Mouse (Mus musculus) heart, adult 2 months (tissue): ENCODE results near the gene Sept10.

Source experiments
- CTCF ChIP-seq: fragments of 200-600 bp; IDR thresholded peaks from 2 replicates; pipeline ENCODE4 v1.8.1; 2022; ENCODE audit warnings: antibody characterized with exemption, mild to moderate bottlenecking, moderate library complexity
- POLR2A ChIP-seq: fragments of 200-500 bp; IDR thresholded peaks from 2 replicates; pipeline ENCODE4 v1.6.1; 2011; ENCODE audit warnings: mild to moderate bottlenecking, low read depth, low read length, control low read depth; ENCODE audit not compliant: insufficient read depth

- TF ChIP-seq CTCF, result no peak
- no peak for TF ChIP-seq POLR2A
These were observed 30.7 kb upstream of the Sept10 start for GRCm38 (mm10) chr10:59252396-59252795.
